Mouse (Mus musculus) testis, adult 2 months (tissue): ENCODE data around the gene Isg20l2. TPM values are rescaled to one million over a fixed set of nuclear protein-coding genes. Genes with fewer than 3 reads are reported as not detected.

Experiments
- H3K27ac ChIP-seq: fragments of 200-500 bp; 2 replicates; pipeline ENCODE4 v1.5.1; 2012; ENCODE audit warnings: low read depth, low read length; ENCODE audit not compliant: control insufficient read depth, insufficient read depth
- H3K27me3 ChIP-seq: fragments of 200-500 bp; 2 replicates; pipeline ENCODE4 v1.6.1; 2012; ENCODE audit warnings: mild to moderate bottlenecking, low read length, moderate library complexity; ENCODE audit not compliant: control insufficient read depth, insufficient read depth
- H3K36me3 ChIP-seq: fragments of 200-500 bp; 2 replicates; pipeline ENCODE4 v1.6.1; 2012; ENCODE audit warnings: mild to moderate bottlenecking, low read length; ENCODE audit not compliant: control insufficient read depth, insufficient read depth
- H3K4me1 ChIP-seq: fragments of 200-500 bp; 2 replicates; pipeline ENCODE4 v1.6.1; 2012; ENCODE audit warnings: low read length; ENCODE audit not compliant: control insufficient read depth, insufficient read depth
- H3K4me3 ChIP-seq: fragments of 200-500 bp; 2 replicates; pipeline ENCODE4 v1.5.1; 2012; ENCODE audit warnings: low read depth, mild to moderate bottlenecking, low read length, moderate library complexity, mixed read lengths; ENCODE audit not compliant: control insufficient read depth
- CTCF ChIP-seq: fragments of 200-500 bp; IDR thresholded peaks from 2 replicates; pipeline ENCODE4 v1.5.1; 2012; ENCODE audit warnings: low read depth, mild to moderate bottlenecking, inconsistent platforms, low read length, moderate library complexity; ENCODE audit not compliant: control insufficient read depth, insufficient read depth, insufficient replicate concordance
- POLR2A ChIP-seq: fragments of 200-500 bp; IDR thresholded peaks from 2 replicates; pipeline ENCODE4 v1.6.1; 2012; ENCODE audit warnings: low read depth, mild to moderate bottlenecking, inconsistent platforms, low read length, moderate library complexity; ENCODE audit not compliant: control insufficient read depth
- polyA plus RNA-seq: library from polyadenylated mRNA; depleted of rRNA; stranded (reverse); fragments of >200 nt; gene quantifications from 2 replicates; pipeline ENCODE4 v1.2.3, GENCODE M21; 2012; rRNA removed

Gene Isg20l2
- polyA plus RNA-seq, 1 experiment = 60.6 TPM

DNA sequence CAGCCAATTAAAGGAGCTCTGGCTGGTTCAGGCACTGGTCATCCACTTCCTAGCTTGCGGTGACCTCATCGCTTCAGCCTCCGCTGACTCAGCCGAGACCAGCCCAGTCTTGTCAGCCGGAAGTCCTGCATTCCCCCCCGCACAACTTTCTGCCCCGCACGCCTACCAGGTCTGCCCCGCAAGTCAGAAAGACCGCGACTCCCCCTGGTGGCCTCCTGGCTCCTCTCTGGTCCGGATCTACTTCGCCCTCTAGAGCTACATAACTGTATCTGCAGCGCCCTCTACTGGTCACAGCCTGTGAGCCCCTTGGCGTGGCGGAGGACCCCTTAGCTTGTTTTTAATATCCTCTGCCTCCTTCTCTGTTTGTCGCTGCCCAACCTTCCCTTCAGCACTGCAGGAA lies 56.8 kb downstream of the Isg20l2 start:
- Histone ChIP-seq H3K27ac (no peak overlapping the region), H3K27me3 (no peaks in the 10 kb centered on the region), H3K36me3 (no peaks in the 10 kb centered on the region), H3K4me3 (peak overlapping the region; percentile 76), H3K4me1 (peaks cover 22% of the 10 kb centered on the region)
- TF ChIP-seq CTCF (peak; percentile 95), POLR2A (no peak)

DNA sequence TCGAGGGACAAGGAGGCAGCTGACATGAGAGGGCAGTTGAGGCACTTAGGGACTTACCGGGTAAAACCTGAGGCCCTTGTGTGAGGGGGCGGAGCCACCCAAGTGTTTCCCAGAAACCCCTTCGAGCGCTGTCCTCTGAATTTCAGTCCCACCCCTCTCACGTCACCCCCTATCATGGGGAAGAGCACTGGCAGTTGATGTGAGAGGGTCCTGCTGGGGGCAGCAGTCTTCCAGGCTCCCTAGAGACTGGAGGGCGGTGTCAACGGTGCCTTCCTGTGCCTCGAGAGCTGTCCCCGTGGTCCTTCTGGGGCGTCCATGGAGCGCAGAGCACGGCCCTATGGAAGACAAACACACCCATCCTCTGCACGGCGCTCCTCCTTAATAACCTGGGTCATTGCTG lies 57.5 kb downstream of the Isg20l2 start:
- TF ChIP-seq CTCF (no peak), POLR2A (peak; percentile 22; the same call in 1 of the 2 replicates)
- Histone ChIP-seq H3K36me3 (no peaks in the 10 kb centered on the region), H3K27me3 (no peaks in the 10 kb centered on the region), H3K27ac (no peak overlapping the region), H3K4me1 (peaks cover 22% of the 10 kb centered on the region), H3K4me3 (peak overlapping the region; percentile 76)

DNA sequence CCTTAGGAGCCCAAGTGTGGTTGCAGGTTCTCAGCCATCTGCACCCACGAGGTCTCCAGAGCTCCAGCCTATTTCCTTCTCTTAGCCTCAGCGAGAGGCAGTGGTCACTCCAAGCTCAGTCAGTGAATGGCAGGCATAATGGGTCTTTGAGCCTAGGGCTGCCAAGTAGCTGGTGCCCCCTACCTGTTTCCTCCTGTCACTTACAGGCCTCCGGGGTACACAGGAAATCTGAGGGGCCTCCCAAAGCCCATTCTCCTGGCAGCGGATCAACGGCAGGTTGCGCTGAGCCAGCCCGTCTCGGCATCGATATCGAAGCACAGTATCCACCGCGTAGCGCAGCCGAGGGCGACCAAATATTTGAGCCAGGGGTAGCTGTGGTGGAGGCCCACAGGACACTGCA lies 58.0 kb downstream of the Isg20l2 start:
- no peak overlapping the region for H3K27ac ChIP-seq
- no peaks in the 10 kb centered on the region for H3K36me3 ChIP-seq
- H3K4me3 ChIP-seq = peak overlapping the region; percentile 76
- TF ChIP-seq POLR2A = no peak
- no peak for TF ChIP-seq CTCF
- H3K4me1 ChIP-seq = peaks cover 22% of the 10 kb centered on the region
- H3K27me3 ChIP-seq = no peaks in the 10 kb centered on the region

DNA sequence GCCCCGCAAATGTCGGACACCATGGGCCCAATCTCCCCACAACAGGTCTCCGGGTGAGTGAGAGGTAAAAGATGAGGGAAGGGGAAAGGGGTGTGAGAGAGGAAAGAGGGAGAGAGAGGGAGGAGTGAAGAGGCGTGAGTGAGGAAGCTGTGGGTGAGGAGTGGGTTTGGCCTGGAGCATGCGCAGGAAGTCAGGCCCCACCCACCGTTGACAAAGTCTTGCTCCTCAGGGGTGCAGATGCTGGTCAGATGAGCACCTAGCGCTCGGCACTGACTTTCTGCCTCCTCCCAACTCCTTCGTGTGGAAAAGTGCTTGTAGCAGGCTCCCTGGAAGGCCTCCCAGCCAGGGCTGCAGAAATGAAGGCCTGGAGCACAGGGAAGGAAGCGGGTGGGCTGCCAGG lies 59.8 kb downstream of the Isg20l2 start:
- Histone ChIP-seq H3K36me3 (no peaks in the 10 kb centered on the region), H3K4me3 (no peak overlapping the region), H3K27ac (no peak overlapping the region), H3K27me3 (no peaks in the 10 kb centered on the region), H3K4me1 (peaks cover 22% of the 10 kb centered on the region)
- no peak for TF ChIP-seq CTCF
- TF ChIP-seq POLR2A = no peak

Other genes starting within 250 kb of the Isg20l2 start
- gene Lrrc71, start 181.7 kb upstream of the Isg20l2 start, polyA plus RNA-seq = 135 and 136 TPM in 2 replicates
- 0.64 and 0.94 TPM in 2 replicates for gene Ntrk1, start 135.2 kb upstream of the Isg20l2 start, polyA plus RNA-seq
- gene Insrr, start 133.4 kb upstream of the Isg20l2 start, polyA plus RNA-seq = 0.06 and 0.17 TPM in 2 replicates
- 4.1 and 4.3 TPM in 2 replicates for gene Pear1, start 106.0 kb upstream of the Isg20l2 start, polyA plus RNA-seq
- 0.04 and 0.10 TPM in 2 replicates for gene Sh2d2a, start 83.6 kb upstream of the Isg20l2 start, polyA plus RNA-seq
- 16.2 and 17.5 TPM in 2 replicates for gene Prcc, start 44.7 kb upstream of the Isg20l2 start, polyA plus RNA-seq
- 167 and 171 TPM in 2 replicates for gene Hdgf, start 24.0 kb upstream of the Isg20l2 start, polyA plus RNA-seq
- gene Mrpl24, start 10.8 kb upstream of the Isg20l2 start, polyA plus RNA-seq = 79.1 and 96.3 TPM in 2 replicates
- gene Rrnad1, start 403 bp downstream of the Isg20l2 start, polyA plus RNA-seq = 22.2 and 24.4 TPM in 2 replicates
- 0.26 and 2.0 TPM in 2 replicates for gene Crabp2, start 18.4 kb downstream of the Isg20l2 start, polyA plus RNA-seq
- gene Nes, start 40.8 kb downstream of the Isg20l2 start, polyA plus RNA-seq = 0.26 and 0.51 TPM in 2 replicates
- gene Bcan, start 69.9 kb downstream of the Isg20l2 start, polyA plus RNA-seq = 0.13 and 0.23 TPM in 2 replicates
- gene Hapln2, start 97.3 kb downstream of the Isg20l2 start, polyA plus RNA-seq = 14.0 and 15.7 TPM in 2 replicates
- 6.7 and 6.9 TPM in 2 replicates for gene Gpatch4, start 112.8 kb downstream of the Isg20l2 start, polyA plus RNA-seq
- gene Naxe, start 128.2 kb downstream of the Isg20l2 start, polyA plus RNA-seq = 61.7 and 61.8 TPM in 2 replicates
- gene Ttc24, start 148.0 kb downstream of the Isg20l2 start, polyA plus RNA-seq = 176 and 193 TPM in 2 replicates
- 3.8 and 4.9 TPM in 2 replicates for gene Iqgap3, start 151.7 kb downstream of the Isg20l2 start, polyA plus RNA-seq
- 16.0 and 17.6 TPM in 2 replicates for gene Mef2d, start 212.1 kb downstream of the Isg20l2 start, polyA plus RNA-seq